In the genomic region with DNA sequence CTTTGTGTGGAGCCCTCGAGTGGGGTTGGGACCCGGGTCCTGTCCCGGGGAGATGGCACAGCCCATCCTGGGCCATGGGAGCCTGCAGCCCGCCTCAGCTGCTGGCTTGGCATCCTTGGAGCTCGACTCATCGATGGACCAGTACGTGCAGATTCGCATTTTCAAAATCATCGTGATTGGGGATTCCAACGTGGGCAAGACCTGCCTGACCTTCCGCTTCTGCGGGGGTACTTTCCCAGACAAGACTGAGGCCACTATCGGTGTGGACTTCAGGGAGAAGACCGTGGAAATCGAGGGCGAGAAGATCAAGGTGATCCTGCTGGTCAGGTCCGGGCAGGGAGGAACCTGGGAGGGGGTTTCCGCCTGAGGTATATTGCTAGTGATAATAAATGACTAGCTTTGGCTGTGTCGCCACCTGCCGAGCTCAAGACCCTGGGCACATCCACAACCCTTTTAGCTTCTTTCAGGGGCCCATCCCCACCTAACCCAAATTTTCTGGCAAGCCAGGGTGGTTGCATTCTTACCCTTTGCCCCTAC, we compare ENCODE assay signal across 8 mouse cellular contexts. TPM values are rescaled to one million over a fixed set of nuclear protein-coding genes. Genes with fewer than 3 reads are reported as not detected.
A peak's percentile ranks its signal among the peaks of the same experiment; 100 is the strongest.
DNase-seq lines count a peak whose midpoint lies in the region; ATAC-seq and TF ChIP-seq lines count a peak whose summit lies in the region.

No protein-coding gene starts in this region.

- no peak for TF ChIP-seq CTCF in heart, adult 2 months (IDR thresholded peaks at IDR 0.05)
- no peak for TF ChIP-seq CTCF in thymus, adult 2 months (IDR thresholded peaks at IDR 0.05; ENCODE audit: borderline replicate concordance, control insufficient read depth, extremely low read depth, insufficient read depth, low read length, poor library complexity)

- DNase-seq in heart, adult 2 months, result no peak
- DNase-seq in heart, adult 18-20 months, result no peak
- peak; percentile 16 for DNase-seq in thymus, adult 2 months
- DNase-seq in thymus, adult 18-20 months, result no peak
- no peak for DNase-seq in limb, embryonic 14.5 days (ENCODE audit: low spot score)
- no peak for DNase-seq in adrenal gland, postnatal 36 days
- DNase-seq in cerebellum, adult 11-12 months, result no peak

- no peaks in the 10 kb centered on the region for H3K4me1 ChIP-seq in heart, adult 2 months (ENCODE audit: control insufficient read depth, insufficient read depth, low read length)
- peaks cover 13% of the 10 kb centered on the region; the same call in 1 of the 2 replicates for H3K4me1 ChIP-seq in thymus, adult 2 months (replicated peaks; ENCODE audit: control insufficient read depth, insufficient read depth, low read length)
- H3K4me1 ChIP-seq in limb, embryonic 14.5 days (ENCODE audit: control insufficient read depth, insufficient read depth, low read length), result no peaks in the 10 kb centered on the region
- no peaks in the 10 kb centered on the region for H3K4me1 ChIP-seq in stomach, embryonic 14.5 days (ENCODE audit: control insufficient read depth, insufficient read depth, low read length)

- no peak for TF ChIP-seq POLR2A in heart, adult 2 months (IDR thresholded peaks at IDR 0.05; ENCODE audit: insufficient read depth, low read depth, low read length)
- TF ChIP-seq POLR2A in thymus, adult 2 months (IDR thresholded peaks at IDR 0.05; ENCODE audit: control insufficient read depth, extremely low read depth, insufficient read depth, low read length, poor library complexity), result no peak
- no peak for TF ChIP-seq POLR2A in limb, embryonic 14.5 days (IDR thresholded peaks at IDR 0.05; ENCODE audit: borderline replicate concordance, extremely low read depth, insufficient read depth, insufficient read length)

- peak overlapping the region; percentile 29 for H3K4me3 ChIP-seq in heart, adult 2 months
- H3K4me3 ChIP-seq in thymus, adult 2 months (ENCODE audit: control insufficient read depth, insufficient read depth, low read length), result peak overlapping the region; percentile 74
- peak overlapping the region; percentile 42 for H3K4me3 ChIP-seq in limb, embryonic 14.5 days (replicated peaks; ENCODE audit: low read length)
- peak overlapping the region; percentile 38 for H3K4me3 ChIP-seq in stomach, embryonic 14.5 days (ENCODE audit: low read depth, low read length)

- no peaks in the 10 kb centered on the region for H3K9me3 ChIP-seq in limb, embryonic 14.5 days (ENCODE audit: control insufficient read depth, low read length)
- no peaks in the 10 kb centered on the region for H3K9me3 ChIP-seq in stomach, embryonic 14.5 days (ENCODE audit: control insufficient read depth, low read depth, low read length)

- TF ChIP-seq EP300 in heart, adult 2 months (IDR thresholded peaks at IDR 0.05; ENCODE audit: insufficient read depth, low read depth, low read length), result no peak

- no peak for ATAC-seq in limb, embryonic 14.5 days (ENCODE audit: low FRiP score, low read depth)
- ATAC-seq in stomach, embryonic 14.5 days (ENCODE audit: insufficient number of reproducible peaks, insufficient read depth, low FRiP score, low read depth), result peak; percentile 47; the same call in 1 of the 2 replicates

- H3K79me2 ChIP-seq in heart, adult 2 months (replicated peaks; ENCODE audit: control insufficient read depth, insufficient read depth, low read length), result no peaks in the 10 kb centered on the region

- 27% methylated on average over 20 of the region's 20 CpGs for WGBS in heart, adult 2 months
- WGBS in thymus, adult 2 months, result 18% methylated on average over 20 of the region's 20 CpGs
- WGBS in limb, embryonic 14.5 days, result 24% methylated on average over 20 of the region's 20 CpGs
- 28% methylated on average over 20 of the region's 20 CpGs for WGBS in stomach, embryonic 14.5 days

- intact Hi-C loops in heart, adult 2 months (cut with DNase I), result no loop called here

- peak overlapping the region; percentile 34; the same call in 1 of the 2 replicates for H3K9ac ChIP-seq in heart, adult 2 months (ENCODE audit: low read depth, low read length)
- peak overlapping the region; percentile 60 for H3K9ac ChIP-seq in limb, embryonic 14.5 days (ENCODE audit: low read depth, low read length, severe bottlenecking)
- peak overlapping the region; percentile 40; the same call in 1 of the 2 replicates for H3K9ac ChIP-seq in stomach, embryonic 14.5 days (replicated peaks; ENCODE audit: low read depth, low read length)

- H3K4me2 ChIP-seq in limb, embryonic 14.5 days (replicated peaks; ENCODE audit: low read depth, low read length, severe bottlenecking), result peak overlapping the region; percentile 68
- peak overlapping the region; percentile 56 for H3K4me2 ChIP-seq in stomach, embryonic 14.5 days (replicated peaks; ENCODE audit: low read depth, low read length)

- H3K27me3 ChIP-seq in heart, adult 2 months (ENCODE audit: control insufficient read depth, insufficient read depth, low read length), result no peaks in the 10 kb centered on the region
- no peaks in the 10 kb centered on the region for H3K27me3 ChIP-seq in thymus, adult 2 months (ENCODE audit: control insufficient read depth, insufficient read depth, low read length)
- no peaks in the 10 kb centered on the region for H3K27me3 ChIP-seq in limb, embryonic 14.5 days (ENCODE audit: control insufficient read depth, insufficient read depth, low read length)
- no peaks in the 10 kb centered on the region for H3K27me3 ChIP-seq in stomach, embryonic 14.5 days (ENCODE audit: control insufficient read depth, insufficient read depth, low read length)

- H3K27ac ChIP-seq in heart, adult 2 months, result no peak overlapping the region
- H3K27ac ChIP-seq in thymus, adult 2 months (ENCODE audit: control insufficient read depth, insufficient read depth, low read length), result no peak overlapping the region
- H3K27ac ChIP-seq in limb, embryonic 14.5 days (replicated peaks; ENCODE audit: low read depth, low read length), result no peak overlapping the region
- H3K27ac ChIP-seq in stomach, embryonic 14.5 days (ENCODE audit: low read length), result no peak overlapping the region; the same call in 1 of the 2 replicates

- H3K36me3 ChIP-seq in heart, adult 2 months (ENCODE audit: control insufficient read depth, insufficient read depth, low read length), result no peaks in the 10 kb centered on the region
- no peaks in the 10 kb centered on the region for H3K36me3 ChIP-seq in thymus, adult 2 months (ENCODE audit: control insufficient read depth, insufficient read depth, low read length)
- no peaks in the 10 kb centered on the region for H3K36me3 ChIP-seq in limb, embryonic 14.5 days (ENCODE audit: control insufficient read depth, insufficient read depth, low read length)
- H3K36me3 ChIP-seq in stomach, embryonic 14.5 days (ENCODE audit: control insufficient read depth, insufficient read depth, low read length), result no peaks in the 10 kb centered on the region

RNA-seq across cellular contexts. Expression of a gene that starts 0.5 kb away (rescaled TPM):
- under 1 TPM in 1 of 2 experiments, not detected in 1; 0.29 TPM for total RNA-seq in heart, adult 2 months (2021)
- 1.2 and 1.7 TPM in 2 replicates for polyA plus RNA-seq in heart, adult 2 months (2012; rRNA removed)
- under 1 TPM in 1 of 2 experiments, not detected in 1; 0.33 TPM for total RNA-seq in heart, adult 18-20 months (2021)
- polyA plus RNA-seq in thymus, adult 2 months (2012; rRNA removed), result 2.0 and 2.5 TPM in 2 replicates
- polyA plus RNA-seq in limb, embryonic 14.5 days (2012; rRNA removed), result 4.8 TPM in 2 replicates
- 4.1 and 4.2 TPM in 2 replicates for polyA plus RNA-seq in limb, embryonic 14.5 days (2014; fragmentation: Nextera tagmentation; extraction: Ambion mirVana)
- 8.5 and 9.2 TPM in 2 replicates for polyA plus RNA-seq in stomach, embryonic 14.5 days (2014; fragmentation: Nextera tagmentation; extraction: Ambion mirVana)
- total RNA-seq in adrenal gland, postnatal 36 days (2021), result 10 to 100 TPM in 1 of 2 experiments, 1 to 10 TPM in 1; 7.9 to 25.9 TPM

RNA-seq across cellular contexts. Expression of a gene that starts 6.3 kb away (rescaled TPM):
- total RNA-seq in heart, adult 2 months (2021), result 100 to 1,000 TPM in 1 of 2 experiments, 10 to 100 TPM in 1; 92.8 to 108 TPM
- polyA plus RNA-seq in heart, adult 2 months (2012; rRNA removed), result 33.2 and 76.9 TPM in 2 replicates
- total RNA-seq in heart, adult 18-20 months (2021), result 100 to 1,000 TPM; 105 to 111 TPM
- polyA plus RNA-seq in thymus, adult 2 months (2012; rRNA removed), result 11.8 and 12.1 TPM in 2 replicates
- polyA plus RNA-seq in limb, embryonic 14.5 days (2012; rRNA removed), result 29.8 and 41.1 TPM in 2 replicates
- 54.9 and 57.3 TPM in 2 replicates for polyA plus RNA-seq in limb, embryonic 14.5 days (2014; fragmentation: Nextera tagmentation; extraction: Ambion mirVana)
- polyA plus RNA-seq in stomach, embryonic 14.5 days (2014; fragmentation: Nextera tagmentation; extraction: Ambion mirVana), result 61.9 and 63.8 TPM in 2 replicates
- total RNA-seq in adrenal gland, postnatal 36 days (2021), result 100 to 1,000 TPM; 163 to 224 TPM

RNA-seq across cellular contexts. Expression of a gene that starts 56.7 kb away (rescaled TPM):
- total RNA-seq in heart, adult 2 months (2021), result 1 to 10 TPM; 4.5 to 5.0 TPM
- 7.6 and 8.3 TPM in 2 replicates for polyA plus RNA-seq in heart, adult 2 months (2012; rRNA removed)
- 1 to 10 TPM; 5.8 to 6.5 TPM for total RNA-seq in heart, adult 18-20 months (2021)
- polyA plus RNA-seq in thymus, adult 2 months (2012; rRNA removed), result 90.5 and 92.3 TPM in 2 replicates
- polyA plus RNA-seq in limb, embryonic 14.5 days (2012; rRNA removed), result 24.3 and 29.6 TPM in 2 replicates
- polyA plus RNA-seq in limb, embryonic 14.5 days (2014; fragmentation: Nextera tagmentation; extraction: Ambion mirVana), result 11.1 and 12.0 TPM in 2 replicates
- 13.5 and 15.2 TPM in 2 replicates for polyA plus RNA-seq in stomach, embryonic 14.5 days (2014; fragmentation: Nextera tagmentation; extraction: Ambion mirVana)
- total RNA-seq in adrenal gland, postnatal 36 days (2021), result 10 to 100 TPM; 10.9 to 19.1 TPM
